Mouse (Mus musculus) ES-E14 (cell line): ENCODE measurements around the gene Cdkl4. TPM values are rescaled to one million over a fixed set of nuclear protein-coding genes. Genes with fewer than 3 reads are reported as not detected.

ENCODE experiments used
- DNase-seq: peaks from one replicate; pipeline ENCODE4 v3.0.0-alpha.2; 2013; ENCODE audit warnings: low read depth, low spot score
- H3K27ac ChIP-seq: 2 replicates; pipeline ENCODE4 v1.5.1; 2012; ENCODE audit warnings: low read depth, mild to moderate bottlenecking, low read length, moderate library complexity, mixed read lengths; ENCODE audit not compliant: poor library complexity, insufficient read depth, severe bottlenecking
- H3K36me3 ChIP-seq: 2 replicates; pipeline ENCODE4 v1.6.1; 2012; ENCODE audit warnings: mild to moderate bottlenecking, low read length, moderate library complexity, mixed read lengths; ENCODE audit not compliant: control insufficient read depth, poor library complexity, insufficient read depth, severe bottlenecking
- H3K4me1 ChIP-seq, 2 experiments: fragments of 150-350 bp in 1 of 2; sonication (generic) in 1 of 2; 2 replicates each; pipeline ENCODE4 v1.6.1; 2012; ENCODE audit warnings: low read length in 2 of 2, mild to moderate bottlenecking in 1 of 2, mixed read lengths in 1 of 2; ENCODE audit not compliant: control insufficient read depth in 2 of 2, insufficient read depth in 2 of 2, poor library complexity in 1 of 2
- H3K4me3 ChIP-seq, 2 experiments: fragments of 150-350 bp in 1 of 2; sonication (generic) in 1 of 2; 2 replicates each; pipeline ENCODE4 v1.5.1; 2012; ENCODE audit warnings: low read length in 2 of 2, low read depth in 1 of 2, mild to moderate bottlenecking in 1 of 2, mixed read lengths in 1 of 2; ENCODE audit not compliant: insufficient read depth in 1 of 2, poor library complexity in 1 of 2, severe bottlenecking in 1 of 2
- H3K9ac ChIP-seq: 2 replicates; pipeline ENCODE4 v1.6.1; 2012; ENCODE audit warnings: low read depth, mild to moderate bottlenecking, low read length, mixed read lengths; ENCODE audit not compliant: poor library complexity, insufficient read depth, severe bottlenecking
- H3K9me3 ChIP-seq: fragments of 150-350 bp; sonication (generic); 2 replicates; pipeline ENCODE4 v1.6.1; 2012; ENCODE audit warnings: low read depth, mild to moderate bottlenecking, low read length; ENCODE audit not compliant: control insufficient read depth, insufficient read depth
- CHD2 ChIP-seq: IDR thresholded peaks from 2 replicates; pipeline ENCODE4 v1.6.1; 2014; ENCODE audit warnings: mild to moderate bottlenecking, low read depth, low read length, inconsistent platforms
- HCFC1 ChIP-seq: IDR thresholded peaks from 2 replicates; pipeline ENCODE4 v1.6.1; 2012; ENCODE audit warnings: low read length, inconsistent platforms, borderline replicate concordance; ENCODE audit not compliant: insufficient read depth
- MAFK ChIP-seq: IDR thresholded peaks from 2 replicates; pipeline ENCODE4 v1.6.1; 2014; ENCODE audit warnings: mild to moderate bottlenecking, low read depth, low read length, inconsistent platforms; ENCODE audit not compliant: insufficient read depth
- ZC3H11A ChIP-seq: IDR thresholded peaks from 2 replicates; pipeline ENCODE4 v1.6.1; 2012; ENCODE audit warnings: low read depth, mild to moderate bottlenecking, inconsistent platforms, low read length, borderline replicate concordance
- ZNF384 ChIP-seq: IDR thresholded peaks from 2 replicates; pipeline ENCODE4 v1.6.1; 2012; ENCODE audit warnings: low read depth, low read length, inconsistent platforms
- in situ Hi-C, 2 experiments: fragments of 600-800 bp; cut with MboI; formaldehyde crosslinking; loops; one replicate each; pipeline ENCODE4 v1.15.1; 2025; ENCODE audit warnings: low sequenced_read_pairs in 2 of 2, inconsistent platforms in 1 of 2; ENCODE audit not compliant: unreplicated experiment in 2 of 2
- total RNA-seq: library from RNA; depleted of rRNA; stranded (reverse); fragments of 300-350 nt; gene quantifications from 2 replicates; pipeline ENCODE4 v1.2.3, GENCODE M21; 2012

Gene Cdkl4
- total RNA-seq, 1 experiment: 0.49 TPM

DNA sequence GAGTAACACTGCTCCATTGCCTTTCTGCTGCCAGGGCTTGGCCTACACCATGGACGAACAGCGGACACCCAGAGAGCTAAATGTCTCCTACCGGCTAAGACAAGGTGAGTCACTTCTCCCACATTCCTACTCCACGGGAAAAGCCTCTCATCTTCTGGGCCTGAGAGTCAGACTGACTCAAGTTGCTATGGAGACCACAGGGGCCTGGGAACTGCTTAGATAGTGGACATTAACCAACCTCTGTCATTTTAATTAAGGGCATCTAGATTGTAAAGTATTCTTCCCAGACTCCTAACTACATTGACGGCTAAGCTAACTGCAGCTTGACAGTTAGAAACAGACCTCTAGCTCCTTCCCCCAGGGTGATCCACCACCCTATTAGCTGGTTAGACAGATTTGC lies 14.8 kb downstream of the Cdkl4 start:
- TF ChIP-seq HCFC1: no peak
- TF ChIP-seq ZC3H11A: no peak
- TF ChIP-seq ZNF384: no peak
- TF ChIP-seq MAFK: no peak
- TF ChIP-seq CHD2: no peak
- no peaks in the 10 kb centered on the region; the same call in 1 of the 2 replicates for H3K36me3 ChIP-seq
- H3K4me3 ChIP-seq: no peak overlapping the region
- in situ Hi-C loops: no loop called here
- DNase-seq: peak; percentile 58
- peaks cover 3 to 7% of the 10 kb centered on the region in 2 experiments; a peak in 2 of 4 replicates for H3K4me1 ChIP-seq
- no peak overlapping the region for H3K9ac ChIP-seq
- no peak overlapping the region for H3K27ac ChIP-seq
- 0 out of 2 replicates have a peak, but pooled peaks cover 1% of the 10 kb centered on the region for H3K9me3 ChIP-seq

DNA sequence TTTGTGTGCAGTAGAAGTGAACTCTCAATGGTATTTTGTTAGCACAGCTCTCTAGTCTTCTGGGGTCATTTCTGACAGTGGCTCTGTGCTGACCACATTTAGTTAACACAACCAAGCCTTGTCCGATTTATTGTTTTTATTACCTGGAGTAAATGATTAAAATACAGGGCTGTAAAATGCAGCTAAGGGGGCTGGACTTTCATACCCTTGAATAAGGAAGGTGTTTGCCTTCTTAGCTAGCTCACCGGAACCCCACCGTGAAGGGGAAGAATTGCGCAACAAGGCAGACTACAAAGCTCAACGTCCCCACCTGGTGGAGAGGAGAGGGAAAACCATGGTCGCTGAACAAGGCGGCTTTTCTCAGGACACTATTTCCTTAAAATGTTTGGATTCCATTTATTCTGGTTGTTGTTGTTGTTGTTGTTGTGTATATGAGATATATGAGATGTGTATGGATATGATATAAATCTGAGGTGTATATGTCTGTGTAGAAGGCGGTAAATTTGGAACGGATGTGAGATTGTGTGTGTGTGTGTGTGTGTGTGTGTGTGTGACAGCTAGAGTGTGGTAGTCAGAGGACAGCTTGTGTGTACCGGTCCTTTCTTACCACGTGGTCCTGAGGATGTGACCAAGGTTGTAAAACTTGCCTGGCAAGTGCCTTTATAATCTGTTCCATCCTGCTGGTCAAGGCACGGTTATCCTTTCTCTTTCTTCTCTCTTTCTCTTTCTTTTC lies 16.8 kb downstream of the Cdkl4 start:
- DNase-seq: peak; percentile 72
- Histone ChIP-seq H3K9ac (no peak overlapping the region), H3K9me3 (no peaks in the 10 kb centered on the region), H3K27ac (no peak overlapping the region), H3K4me3 (no peak overlapping the region), H3K4me1 (peaks cover 3 to 7% of the 10 kb centered on the region in 2 experiments; a peak in 2 of 4 replicates), H3K36me3 (no peaks in the 10 kb centered on the region; the same call in 1 of the 2 replicates)
- TF ChIP-seq ZNF384: no peak
- no peak for TF ChIP-seq MAFK
- peak; percentile 92 for TF ChIP-seq ZC3H11A
- TF ChIP-seq HCFC1: no peak
- in situ Hi-C loops: no loop called here

DNA sequence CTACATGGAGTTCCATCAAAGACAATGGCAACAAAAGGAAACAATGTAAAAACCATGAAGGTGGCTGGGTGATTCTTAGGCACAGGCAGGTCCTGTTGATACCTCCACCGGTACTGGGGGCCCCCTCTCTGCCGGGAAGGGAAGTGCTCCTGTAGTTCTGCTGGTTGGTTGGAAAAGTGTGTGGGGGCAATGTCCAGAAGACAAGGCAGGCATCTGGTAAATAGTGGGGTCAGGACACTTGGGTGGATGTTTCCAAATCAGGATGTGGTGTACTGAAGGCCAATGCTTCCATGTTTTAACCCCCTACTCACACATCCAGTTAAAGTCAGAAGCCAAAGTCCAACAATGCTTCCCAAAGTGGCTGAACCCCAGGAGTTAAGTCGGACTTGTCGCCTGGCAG lies 17.9 kb downstream of the Cdkl4 start:
- no peak for TF ChIP-seq CHD2
- no peak for TF ChIP-seq MAFK
- no peak for TF ChIP-seq ZNF384
- no peak for TF ChIP-seq ZC3H11A
- no peak for TF ChIP-seq HCFC1
- H3K36me3 ChIP-seq: no peaks in the 10 kb centered on the region; the same call in 1 of the 2 replicates
- no peak overlapping the region for H3K4me3 ChIP-seq
- H3K9ac ChIP-seq: no peak overlapping the region
- no peak overlapping the region for H3K27ac ChIP-seq
- in situ Hi-C loops: no loop called here
- H3K4me1 ChIP-seq: peaks cover 3 to 7% of the 10 kb centered on the region in 2 experiments; a peak in 2 of 4 replicates
- no peak for DNase-seq
- H3K9me3 ChIP-seq: no peaks in the 10 kb centered on the region

DNA sequence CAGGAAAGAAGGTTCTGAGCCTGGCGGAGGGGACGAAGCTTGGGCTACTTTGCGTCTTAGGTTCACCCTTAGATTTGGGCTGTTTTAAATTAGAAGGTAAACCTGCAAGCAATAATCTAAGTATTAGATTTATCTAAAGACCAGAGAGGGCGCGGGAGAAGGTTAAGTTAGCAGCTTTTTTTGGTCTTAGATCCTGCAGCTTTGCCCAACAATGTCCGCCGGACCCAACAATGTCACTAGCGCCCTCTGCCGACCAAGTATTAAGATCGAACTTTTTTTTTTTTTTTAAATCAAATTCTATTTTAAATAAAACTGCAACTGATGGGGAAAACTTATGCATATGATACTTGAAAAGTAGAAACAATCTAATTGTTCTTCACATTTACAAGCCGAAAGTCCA lies 18.6 kb downstream of the Cdkl4 start:
- peak; percentile 98 for TF ChIP-seq ZNF384
- no peak for TF ChIP-seq ZC3H11A
- TF ChIP-seq MAFK: no peak
- TF ChIP-seq HCFC1: no peak
- no peaks in the 10 kb centered on the region for H3K9me3 ChIP-seq
- 0 out of 2 replicates have a peak overlapping the region, but pooled peaks have one; percentile 29 for H3K9ac ChIP-seq
- no peak for DNase-seq
- no peak overlapping the region for H3K27ac ChIP-seq
- H3K4me1 ChIP-seq: peaks cover 3 to 7% of the 10 kb centered on the region in 2 experiments; a peak in 2 of 4 replicates
- in situ Hi-C loops: no loop called here
- H3K4me3 ChIP-seq: peak overlapping the region; percentile 6 to 40; a peak in 3 of 4 replicates
- H3K36me3 ChIP-seq: no peaks in the 10 kb centered on the region

DNA sequence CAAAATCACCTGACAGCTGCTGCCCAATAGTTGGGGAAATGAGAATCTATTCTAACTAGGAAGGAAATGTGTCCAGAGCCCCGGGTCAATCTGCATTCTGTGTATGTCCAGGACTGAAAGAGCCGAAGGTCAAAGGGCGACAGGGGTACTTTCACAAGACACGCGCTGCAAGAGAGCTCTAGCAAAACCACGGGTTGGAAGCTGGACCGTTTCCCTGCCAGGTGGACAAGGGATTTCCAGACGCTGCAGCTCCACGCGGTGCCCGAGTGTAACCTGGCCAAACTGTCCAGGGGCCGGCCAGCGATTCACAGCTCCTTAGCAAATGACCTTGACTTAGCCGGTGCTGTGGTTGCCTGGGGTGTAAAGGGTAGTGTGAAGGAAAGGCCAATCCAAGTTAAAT lies 19.0 kb downstream of the Cdkl4 start:
- in situ Hi-C loops: no loop called here
- no peaks in the 10 kb centered on the region for H3K36me3 ChIP-seq
- peaks cover 3 to 7% of the 10 kb centered on the region in 2 experiments; a peak in 2 of 4 replicates for H3K4me1 ChIP-seq
- peak overlapping the region; percentile 29; the same call in 1 of the 2 replicates for H3K9ac ChIP-seq
- H3K27ac ChIP-seq: no peak overlapping the region
- no peaks in the 10 kb centered on the region for H3K9me3 ChIP-seq
- TF ChIP-seq ZNF384 (no peak), ZC3H11A (no peak), CHD2 (no peak), MAFK (no peak), HCFC1 (no peak)
- H3K4me3 ChIP-seq: peak overlapping the region; percentile 6 to 40; a peak in 3 of 4 replicates
- DNase-seq: no peak
